Mouse (Mus musculus) thymus, postnatal 0 days (tissue): ENCODE measurements around the gene Rnf31. TPM values are rescaled to one million over a fixed set of nuclear protein-coding genes. Genes with fewer than 3 reads are reported as not detected.
A peak's percentile ranks its signal among the peaks of the same experiment; 100 is the strongest.

ENCODE experiments used
- DNase-seq: peaks from one replicate; pipeline ENCODE4 v3.0.0-alpha.2; 2015; ENCODE audit warnings: low spot score
- polyA plus RNA-seq: library from polyadenylated mRNA; unstranded; fragments of >200 nt; fragmentation: Nextera tagmentation; extraction: Ambion mirVana; gene quantifications from 2 replicates; pipeline ENCODE4 v1.2.1, GENCODE M21; 2015

Rnf31 gene
- polyA plus RNA-seq, 1 experiment from 2014 or later, result 22.6 TPM

DNA sequence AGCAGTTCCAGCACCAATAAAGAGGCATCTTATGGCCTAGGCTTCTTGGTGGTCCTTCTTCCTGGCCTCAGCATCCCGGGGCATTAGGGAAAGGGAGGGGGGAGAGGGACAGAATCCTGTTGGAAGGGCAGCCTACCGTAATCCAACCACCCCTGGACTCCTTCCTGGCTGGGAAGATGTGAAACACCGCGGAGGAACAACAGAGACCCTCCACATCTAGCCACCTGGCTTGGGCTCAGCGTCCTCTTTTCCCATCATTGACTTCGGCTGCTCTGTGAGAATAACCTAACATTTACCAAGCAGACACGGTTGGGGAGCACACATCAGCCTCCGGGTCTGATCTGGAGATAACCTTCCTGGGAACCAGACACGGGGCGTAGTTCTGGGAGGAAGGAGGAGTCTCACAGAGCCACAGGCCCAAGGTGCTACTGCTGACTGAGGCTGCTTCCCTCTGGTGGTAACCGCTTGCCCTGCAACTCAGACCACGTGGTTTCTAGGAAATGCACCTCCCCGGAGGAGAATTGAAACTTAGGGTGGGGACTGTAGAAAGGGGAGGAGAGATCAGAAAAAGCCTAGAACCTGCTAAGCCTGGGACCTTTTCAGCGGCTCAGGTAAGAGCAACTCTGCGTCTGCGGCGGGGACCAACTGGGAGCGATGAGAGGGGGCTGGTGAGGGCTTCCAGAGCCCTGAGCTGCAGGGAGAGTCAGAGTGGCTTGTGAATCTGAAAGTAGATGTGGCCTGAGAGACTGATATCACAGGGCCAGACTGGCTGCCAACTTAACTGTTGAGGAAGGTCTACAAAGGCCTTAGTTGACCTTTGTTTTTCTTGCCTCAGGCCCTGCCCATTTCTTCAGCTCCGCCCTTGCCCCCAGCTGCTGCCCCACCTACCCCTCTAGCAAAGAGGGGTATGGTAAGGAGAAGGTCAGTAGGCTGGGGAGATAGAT is 12.4 kb downstream of the Rnf31 start:
- DNase-seq, result peak; percentile 95

GRCm38 (mm10) chr14:55604823-55605222 is 13.3 kb downstream of the Rnf31 start:
- DNase-seq, result no peak

GRCm38 (mm10) chr14:55605743-55606459 is 14.4 kb downstream of the Rnf31 start:
- DNase-seq, result no peak

- DNase-seq, result no peak
These were observed 16.8 kb downstream of the Rnf31 start for GRCm38 (mm10) chr14:55608339-55608738.

DNA sequence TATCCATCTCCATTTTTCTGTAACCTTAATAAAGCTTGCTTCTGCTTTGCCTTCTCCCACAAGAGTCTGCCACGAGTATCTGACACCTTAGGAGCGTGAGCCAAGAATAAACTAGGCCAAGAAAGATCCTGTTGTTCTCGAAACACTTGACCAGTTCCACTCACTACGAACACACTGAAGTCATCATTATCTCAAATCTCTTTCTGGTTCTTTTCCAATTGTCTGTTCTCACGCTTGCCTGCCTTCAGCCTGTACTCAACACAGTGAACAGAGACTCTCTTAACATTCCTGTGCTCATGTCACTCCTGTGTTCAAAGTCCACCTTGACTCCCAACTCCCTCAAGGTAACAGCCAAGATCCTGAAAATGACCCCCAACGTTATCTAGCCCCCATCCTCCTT is 21.8 kb downstream of the Rnf31 start:
- no peak for DNase-seq

GRCm38 (mm10) chr14:55614565-55615178 is 23.2 kb downstream of the Rnf31 start:
- no peak for DNase-seq

GRCm38 (mm10) chr14:55615876-55616275 is 24.4 kb downstream of the Rnf31 start:
- DNase-seq, result no peak

- DNase-seq, result no peak
These were observed 25.3 kb downstream of the Rnf31 start for GRCm38 (mm10) chr14:55616844-55617243.

DNA sequence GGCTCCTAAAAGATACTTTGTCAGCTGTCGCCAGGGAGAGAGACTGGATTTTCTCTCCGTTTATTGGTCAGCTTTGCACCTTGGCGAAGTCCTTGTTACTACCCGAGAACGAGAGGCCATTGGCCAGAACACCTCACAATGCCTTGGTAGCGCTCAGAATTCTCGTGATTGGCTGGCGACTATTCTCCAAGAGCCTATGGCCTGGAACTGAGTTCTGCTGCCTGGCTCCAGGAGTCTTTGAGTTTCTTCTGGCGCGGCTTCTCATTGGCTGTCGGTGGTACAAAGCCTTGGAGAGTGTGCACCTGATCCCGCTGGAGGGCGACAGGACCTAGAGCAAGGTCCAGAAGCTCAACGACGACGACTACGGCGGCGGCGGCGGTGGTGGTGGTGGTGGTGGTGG is 26.3 kb downstream of the Rnf31 start, which contains the start of gene Rec8:
TSS of gene Rec8 (plus strand) at position 216 of the 400 bp plus-strand sequence.
- DNase-seq, result peak; percentile 64

DNA sequence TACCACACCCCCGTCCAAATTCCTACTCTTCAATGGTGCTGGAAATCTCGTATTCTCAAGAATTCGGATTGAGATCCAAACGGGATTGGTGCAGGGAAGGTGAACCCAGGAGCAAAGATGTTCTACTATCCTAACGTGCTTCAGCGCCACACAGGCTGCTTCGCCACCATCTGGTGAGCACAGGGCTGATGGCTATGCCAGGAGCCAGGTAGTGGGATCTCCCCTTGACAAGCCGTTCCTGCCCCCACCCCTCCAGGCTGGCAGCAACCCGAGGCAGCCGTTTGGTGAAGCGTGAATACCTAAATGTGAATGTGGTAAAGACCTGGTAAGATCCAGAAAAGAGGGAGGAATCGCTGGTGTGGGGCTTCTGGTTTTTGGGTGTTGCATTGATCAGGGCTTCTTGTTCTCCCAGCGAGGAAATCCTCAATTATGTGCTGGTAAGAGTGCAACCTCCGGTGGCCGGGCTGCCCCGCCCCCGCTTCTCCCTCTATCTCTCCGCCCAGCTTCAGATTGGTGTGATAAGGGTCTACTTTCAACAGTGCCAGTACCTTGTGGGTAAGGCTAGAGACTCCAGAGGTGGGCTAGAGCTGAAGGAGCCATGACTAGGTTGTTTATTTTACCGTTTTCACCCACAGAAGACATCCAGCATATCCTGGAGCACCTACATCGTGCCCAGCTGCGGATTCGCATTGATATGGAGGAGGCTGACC is 27.1 kb downstream of the Rnf31 start:
- DNase-seq, result no peak

- DNase-seq, result no peak
These were observed 36.7 kb downstream of the Rnf31 start for GRCm38 (mm10) chr14:55628077-55628827.

GRCm38 (mm10) chr14:55629312-55629711 is 37.8 kb downstream of the Rnf31 start:
- peak; percentile 80 for DNase-seq

GRCm38 (mm10) chr14:55634874-55635522 is 43.5 kb downstream of the Rnf31 start:
- no peak for DNase-seq

GRCm38 (mm10) chr14:55635523-55636007 is 44.1 kb downstream of the Rnf31 start, which contains the start of gene Ipo4:
Gene Ipo4 (minus strand): TSS chr14:55635957.
- peak; percentile 93 for DNase-seq

DNA sequence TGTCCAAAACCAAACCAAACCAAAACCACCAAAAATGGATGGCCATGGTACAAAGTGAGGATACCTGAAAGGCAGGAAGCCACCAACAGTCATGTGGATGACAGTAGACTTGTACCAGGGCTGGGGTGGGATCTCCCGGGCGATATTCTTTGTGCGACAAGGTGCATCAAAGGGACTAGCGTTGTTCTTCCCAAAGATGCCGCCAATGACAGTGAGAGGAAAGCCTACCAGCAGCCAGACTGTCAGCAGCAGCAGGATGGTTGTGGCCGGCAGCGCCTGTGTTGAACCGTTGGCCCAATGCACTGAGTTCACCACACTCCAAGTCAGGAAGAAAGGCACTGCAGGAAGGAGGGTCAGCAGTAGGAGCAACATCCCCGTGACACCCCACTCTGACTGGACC is 46.3 kb downstream of the Rnf31 start, which contains the start of gene Gm49378:
TSS of gene Gm49378 (minus strand) at position 101 of the 400 bp plus-strand sequence.
- DNase-seq, result no peak

DNA sequence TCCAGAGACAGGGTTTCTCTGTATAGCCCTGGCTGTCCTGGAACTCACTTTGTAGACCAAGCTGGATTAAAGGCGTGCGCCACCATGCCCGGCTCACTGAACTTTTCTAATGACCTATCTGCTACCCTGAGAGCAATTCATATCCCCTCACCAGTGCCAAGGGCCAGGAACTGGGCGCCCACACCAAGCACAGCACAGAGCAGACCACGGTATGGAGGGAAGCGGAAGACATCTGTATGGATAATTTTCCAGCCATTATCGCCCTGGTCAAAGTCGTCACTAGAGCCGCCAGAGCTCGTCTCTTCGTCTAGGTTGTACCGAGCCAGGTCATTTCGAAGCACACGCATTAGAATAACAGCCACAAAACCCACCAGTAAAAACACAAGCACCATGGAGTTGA is 49.3 kb downstream of the Rnf31 start:
- DNase-seq, result no peak

DNA sequence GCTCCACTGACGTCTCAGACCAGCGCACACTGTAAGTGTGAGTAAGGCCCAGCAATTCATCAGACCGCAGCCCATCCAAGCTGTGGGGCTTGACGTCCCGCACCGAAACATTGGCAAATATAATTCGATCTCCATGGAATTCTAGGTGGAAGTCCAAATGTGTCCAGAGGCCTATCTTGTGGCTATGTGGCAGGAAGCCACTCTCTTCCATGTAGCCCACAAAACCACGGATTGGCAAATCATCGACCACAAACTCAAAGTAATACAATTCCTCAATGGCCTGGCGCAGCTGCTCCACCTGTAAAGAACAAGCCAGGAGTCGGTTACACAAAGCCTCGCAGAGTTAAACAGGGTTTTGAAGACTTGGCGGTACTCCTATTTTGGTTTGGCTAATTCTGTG is 49.8 kb downstream of the Rnf31 start:
- no peak for DNase-seq

DNA sequence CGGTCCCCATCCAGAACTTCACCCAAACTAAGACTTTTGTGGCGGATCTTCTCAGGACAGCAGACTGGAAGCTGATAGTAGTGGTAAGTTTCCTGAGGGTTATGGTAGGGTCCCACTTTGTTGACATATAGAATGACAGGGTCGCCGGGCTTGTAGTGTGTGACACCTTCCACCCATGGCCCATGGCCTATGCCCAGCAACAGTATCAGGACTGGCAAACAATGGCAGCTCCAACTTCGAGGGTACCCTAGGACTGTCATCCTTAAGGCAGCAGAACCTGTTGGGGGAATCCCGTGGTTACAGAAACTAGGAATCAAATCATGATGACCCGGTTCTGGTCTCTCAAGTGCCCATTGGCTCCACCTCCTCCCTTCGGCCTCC is 51.2 kb downstream of the Rnf31 start:
- DNase-seq, result no peak

- DNase-seq, result peak; percentile 78
These were observed 51.8 kb downstream of the Rnf31 start, which contains the start of gene Tm9sf1 for GRCm38 (mm10) chr14:55643060-55643907. Gene Tm9sf1 (minus strand): TSS chr14:55643806.
